Mouse (Mus musculus) ES-E14 (cell line): ENCODE data around the gene Cask. TPM values are rescaled to one million over a fixed set of nuclear protein-coding genes. Genes with fewer than 3 reads are reported as not detected.

Experiments used
- DNase-seq: peaks from one replicate; pipeline ENCODE4 v3.0.0-alpha.2; 2013; ENCODE audit warnings: low read depth, low spot score
- H3K27ac ChIP-seq: 2 replicates; pipeline ENCODE4 v1.5.1; 2012; ENCODE audit warnings: low read depth, mild to moderate bottlenecking, low read length, moderate library complexity, mixed read lengths; ENCODE audit not compliant: poor library complexity, insufficient read depth, severe bottlenecking
- H3K36me3 ChIP-seq: 2 replicates; pipeline ENCODE4 v1.6.1; 2012; ENCODE audit warnings: mild to moderate bottlenecking, low read length, moderate library complexity, mixed read lengths; ENCODE audit not compliant: control insufficient read depth, poor library complexity, insufficient read depth, severe bottlenecking
- H3K4me1 ChIP-seq, 2 experiments: fragments of 150-350 bp in 1 of 2; sonication (generic) in 1 of 2; 2 replicates each; pipeline ENCODE4 v1.6.1; 2012; ENCODE audit warnings: low read length in 2 of 2, mild to moderate bottlenecking in 1 of 2, mixed read lengths in 1 of 2; ENCODE audit not compliant: control insufficient read depth in 2 of 2, insufficient read depth in 2 of 2, poor library complexity in 1 of 2
- H3K4me3 ChIP-seq, 2 experiments: fragments of 150-350 bp in 1 of 2; sonication (generic) in 1 of 2; 2 replicates each; pipeline ENCODE4 v1.5.1; 2012; ENCODE audit warnings: low read length in 2 of 2, low read depth in 1 of 2, mild to moderate bottlenecking in 1 of 2, mixed read lengths in 1 of 2; ENCODE audit not compliant: insufficient read depth in 1 of 2, poor library complexity in 1 of 2, severe bottlenecking in 1 of 2
- H3K9ac ChIP-seq: 2 replicates; pipeline ENCODE4 v1.6.1; 2012; ENCODE audit warnings: low read depth, mild to moderate bottlenecking, low read length, mixed read lengths; ENCODE audit not compliant: poor library complexity, insufficient read depth, severe bottlenecking
- H3K9me3 ChIP-seq: fragments of 150-350 bp; sonication (generic); 2 replicates; pipeline ENCODE4 v1.6.1; 2012; ENCODE audit warnings: low read depth, mild to moderate bottlenecking, low read length; ENCODE audit not compliant: control insufficient read depth, insufficient read depth
- CHD2 ChIP-seq: IDR thresholded peaks from 2 replicates; pipeline ENCODE4 v1.6.1; 2014; ENCODE audit warnings: mild to moderate bottlenecking, low read depth, low read length, inconsistent platforms
- HCFC1 ChIP-seq: IDR thresholded peaks from 2 replicates; pipeline ENCODE4 v1.6.1; 2012; ENCODE audit warnings: low read length, inconsistent platforms, borderline replicate concordance; ENCODE audit not compliant: insufficient read depth
- MAFK ChIP-seq: IDR thresholded peaks from 2 replicates; pipeline ENCODE4 v1.6.1; 2014; ENCODE audit warnings: mild to moderate bottlenecking, low read depth, low read length, inconsistent platforms; ENCODE audit not compliant: insufficient read depth
- ZC3H11A ChIP-seq: IDR thresholded peaks from 2 replicates; pipeline ENCODE4 v1.6.1; 2012; ENCODE audit warnings: low read depth, mild to moderate bottlenecking, inconsistent platforms, low read length, borderline replicate concordance
- ZNF384 ChIP-seq: IDR thresholded peaks from 2 replicates; pipeline ENCODE4 v1.6.1; 2012; ENCODE audit warnings: low read depth, low read length, inconsistent platforms
- in situ Hi-C, 2 experiments: fragments of 600-800 bp; cut with MboI; formaldehyde crosslinking; loops; one replicate each; pipeline ENCODE4 v1.15.1; 2025; ENCODE audit warnings: low sequenced_read_pairs in 2 of 2, inconsistent platforms in 1 of 2; ENCODE audit not compliant: unreplicated experiment in 2 of 2
- total RNA-seq: library from RNA; depleted of rRNA; stranded (reverse); fragments of 300-350 nt; gene quantifications from 2 replicates; pipeline ENCODE4 v1.2.3, GENCODE M21; 2012

The Cask gene
- total RNA-seq, 1 experiment, result 20.1 TPM

GRCm38 (mm10) chrX:13621473-13621872 lies 229.7 kb downstream of the Cask start:
- Histone ChIP-seq H3K4me3 (no peak overlapping the region), H3K36me3 (no peaks in the 10 kb centered on the region), H3K9ac (no peak overlapping the region), H3K4me1 (no peaks in the 10 kb centered on the region), H3K27ac (no peak overlapping the region), H3K9me3 (no peaks in the 10 kb centered on the region)
- no peak for DNase-seq
- TF ChIP-seq HCFC1 (no peak), ZC3H11A (no peak), CHD2 (no peak), MAFK (no peak), ZNF384 (no peak)
- in situ Hi-C loops, result no loop called here

- no peaks in the 10 kb centered on the region for H3K36me3 ChIP-seq
- H3K4me1 ChIP-seq, result no peaks in the 10 kb centered on the region
Measured at GRCm38 (mm10) chrX:13618476-13618875, 232.7 kb downstream of the Cask start.

GRCm38 (mm10) chrX:13617294-13617693 lies 233.9 kb downstream of the Cask start:
- in situ Hi-C loops, result no loop called here
- TF ChIP-seq MAFK (no peak), CHD2 (no peak), HCFC1 (no peak), ZC3H11A (no peak), ZNF384 (no peak)
- H3K9ac ChIP-seq, result no peak overlapping the region

More at GRCm38 (mm10) chrX:13618476-13618875, 232.7 kb downstream of the Cask start:
- TF ChIP-seq HCFC1 (no peak), CHD2 (no peak), ZNF384 (no peak), ZC3H11A (no peak), MAFK (no peak)
- H3K4me3 ChIP-seq, result no peak overlapping the region
- no peaks in the 10 kb centered on the region for H3K9me3 ChIP-seq
- H3K27ac ChIP-seq, result no peak overlapping the region
- H3K9ac ChIP-seq, result no peak overlapping the region
- no peak for DNase-seq
- in situ Hi-C loops, result no loop called here

GRCm38 (mm10) chrX:13616726-13617125 lies 234.4 kb downstream of the Cask start:
- Histone ChIP-seq H3K27ac (no peak overlapping the region), H3K4me1 (no peaks in the 10 kb centered on the region), H3K9me3 (no peaks in the 10 kb centered on the region), H3K9ac (no peak overlapping the region), H3K4me3 (no peak overlapping the region), H3K36me3 (no peaks in the 10 kb centered on the region)
- TF ChIP-seq CHD2 (no peak), ZNF384 (no peak), ZC3H11A (no peak), MAFK (no peak), HCFC1 (no peak)
- in situ Hi-C loops, result no loop called here
- no peak for DNase-seq

More at GRCm38 (mm10) chrX:13617294-13617693, 233.9 kb downstream of the Cask start:
- Histone ChIP-seq H3K4me3 (no peak overlapping the region), H3K4me1 (no peaks in the 10 kb centered on the region), H3K9me3 (no peaks in the 10 kb centered on the region), H3K27ac (no peak overlapping the region), H3K36me3 (no peaks in the 10 kb centered on the region)
- no peak for DNase-seq

GRCm38 (mm10) chrX:13612115-13612514 lies 239.1 kb downstream of the Cask start:
- in situ Hi-C loops, result no loop called here
- no peak overlapping the region for H3K9ac ChIP-seq

More at GRCm38 (mm10) chrX:13612115-13612514, 239.1 kb downstream of the Cask start:
- Histone ChIP-seq H3K36me3 (no peaks in the 10 kb centered on the region), H3K9me3 (no peaks in the 10 kb centered on the region), H3K4me1 (no peaks in the 10 kb centered on the region), H3K27ac (no peak overlapping the region), H3K4me3 (no peak overlapping the region)
- no peak for DNase-seq
- TF ChIP-seq HCFC1 (no peak), MAFK (no peak), ZNF384 (no peak), CHD2 (no peak)
